Mouse (Mus musculus) layer of hippocampus, postnatal 25 days (tissue): ENCODE data around the gene Kif24. TPM values are rescaled to one million over a fixed set of nuclear protein-coding genes. Genes with fewer than 3 reads are reported as not detected.

Experiments used
- DNase-seq, 2 experiments: peaks; one replicate each; pipeline ENCODE4 v3.0.0; 2022; ENCODE audit warnings: mixed read lengths in 2 of 2, low spot score in 1 of 2; ENCODE audit errors: extremely low spot score in 1 of 2
- total RNA-seq, 2 experiments: library from RNA; stranded (reverse); gene quantifications; 2 replicates each; pipeline ENCODE4 v1.2.3; 2021

Gene Kif24
- total RNA-seq, 2 experiments from 2014 or later = 1.0 to 1.5 TPM

DNA sequence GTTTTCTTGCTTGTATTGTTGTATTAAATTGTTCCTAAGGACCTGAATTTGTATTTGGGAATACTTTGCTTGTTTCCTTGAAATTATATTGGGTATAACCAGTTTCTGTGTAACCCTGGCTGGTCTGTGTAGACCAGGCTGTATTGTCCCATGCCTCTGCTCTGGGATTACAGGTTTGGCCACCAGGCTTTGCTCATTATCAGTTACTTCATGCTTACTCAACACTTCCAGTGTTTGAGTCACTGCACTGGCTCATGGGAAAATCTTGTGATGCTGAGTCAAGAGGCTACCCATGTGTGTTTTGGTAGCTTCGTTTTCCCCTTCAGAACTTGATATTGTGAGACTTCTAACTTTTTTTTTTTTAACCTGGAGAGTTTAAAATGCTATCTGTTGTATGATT lies 111.4 kb downstream of the Kif24 start:
- no peak for DNase-seq

DNA sequence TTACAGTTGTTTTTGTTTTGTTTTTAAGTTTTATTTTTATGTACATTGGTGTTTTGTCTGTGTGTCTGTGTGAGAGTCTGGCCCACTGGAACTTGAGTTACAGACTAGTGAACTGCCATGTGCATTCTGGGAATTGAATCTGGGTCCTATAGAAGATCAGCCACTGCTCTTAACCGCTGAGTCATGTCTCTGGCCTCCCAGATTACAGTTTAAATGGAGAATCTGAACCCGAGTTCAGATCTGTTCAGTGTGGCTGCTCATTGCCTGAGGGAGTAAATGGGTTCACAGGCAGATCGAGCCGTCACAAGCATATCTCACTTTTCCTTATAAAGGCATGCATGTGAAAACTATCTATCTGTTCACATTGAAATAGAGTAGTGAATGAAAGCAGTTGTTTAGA lies 111.9 kb downstream of the Kif24 start:
- DNase-seq = no peak

DNA sequence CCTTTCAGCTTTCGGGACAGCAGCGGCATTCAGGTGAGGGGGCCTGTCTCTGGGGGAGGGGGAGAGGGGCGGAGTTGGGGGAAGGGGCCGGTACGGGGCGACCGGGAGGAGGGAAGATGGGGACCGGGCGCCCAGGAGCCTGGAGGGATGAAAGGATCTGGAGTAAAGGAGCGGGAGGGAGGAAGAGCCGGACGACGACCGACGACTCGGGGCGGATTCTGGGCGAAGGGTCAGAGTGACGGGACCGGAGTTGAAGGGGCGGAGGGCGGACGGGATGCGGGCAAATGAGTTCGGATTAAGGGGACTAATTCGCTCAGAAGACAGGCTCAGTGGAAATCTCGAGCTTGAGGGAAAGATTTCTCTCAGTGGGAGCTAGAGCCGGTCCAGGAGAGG lies 115.5 kb downstream of the Kif24 start:
- no peak for DNase-seq

DNA sequence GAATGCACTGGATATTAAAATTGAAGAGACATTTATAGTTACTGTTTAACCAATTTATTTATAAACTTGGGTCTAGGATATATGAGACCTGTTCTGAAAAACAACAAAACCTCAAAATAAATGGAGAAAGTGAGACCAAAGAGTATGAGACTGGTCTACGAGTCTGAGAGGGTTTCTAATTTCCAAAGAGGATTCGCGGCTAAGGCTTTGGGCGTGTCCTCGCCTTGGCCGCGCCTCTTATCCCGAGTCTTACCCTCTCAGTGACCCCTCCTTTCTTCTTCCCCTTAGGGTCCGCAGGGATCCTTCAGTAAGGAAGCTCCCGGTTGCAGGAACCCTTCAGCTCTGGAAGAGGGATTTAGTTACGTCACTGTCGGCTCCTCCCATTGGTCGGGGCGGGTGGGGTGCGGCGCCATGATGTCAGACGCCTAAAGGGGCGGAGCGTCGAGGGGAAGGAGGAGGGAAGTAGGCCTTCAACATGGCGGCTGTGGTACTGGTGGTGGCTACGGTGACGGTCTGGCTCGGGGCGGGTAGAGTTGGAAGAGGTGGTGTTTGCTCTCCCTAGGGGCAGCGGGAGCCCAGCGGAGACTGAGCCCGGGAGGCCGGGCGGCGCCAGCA lies 116.0 kb downstream of the Kif24 start, which contains the start of gene Ubap1:
Ubap1 (plus strand) TSS at position 413 of the 615 bp plus-strand sequence.
- peak; percentile 80 to 82 for DNase-seq

DNA sequence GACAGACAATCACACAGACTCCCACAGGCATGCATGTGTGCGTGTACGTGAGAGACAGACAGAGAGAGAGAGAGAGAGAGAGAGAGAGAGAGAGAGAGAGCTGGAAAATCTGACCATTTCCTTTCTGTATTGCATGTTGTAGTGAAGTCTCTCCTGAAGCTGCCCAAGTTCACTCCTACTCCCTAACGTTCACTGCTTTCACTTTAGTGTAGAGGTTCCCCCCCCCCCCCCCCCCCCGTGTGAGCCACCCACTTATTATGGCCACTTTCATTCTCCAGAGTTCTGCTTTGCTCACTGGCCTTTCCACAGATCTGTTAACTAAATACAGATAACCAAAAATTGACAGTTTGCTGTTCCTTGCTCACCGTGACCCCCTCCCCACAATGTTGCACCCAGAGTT lies 116.8 kb downstream of the Kif24 start:
- no peak for DNase-seq

DNA sequence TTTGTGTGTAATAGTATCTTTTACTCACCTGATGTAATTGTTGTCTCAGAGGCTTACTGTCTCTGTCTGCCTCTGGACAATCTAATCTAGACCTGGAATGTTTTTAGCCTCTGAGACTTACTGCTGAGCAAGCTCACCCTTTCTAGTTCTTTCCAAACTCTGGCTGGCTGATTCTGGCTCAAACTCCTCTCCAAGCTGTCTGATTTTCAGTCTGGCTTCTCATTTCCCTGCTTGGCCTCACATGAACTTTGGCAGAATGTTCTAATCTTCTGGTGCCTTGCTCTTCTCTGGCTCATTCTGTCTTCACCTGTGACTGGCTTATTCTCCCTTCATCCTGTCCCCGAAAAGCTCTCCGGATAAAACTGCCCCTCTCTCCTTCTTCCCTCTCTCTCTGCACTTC lies 118.7 kb downstream of the Kif24 start:
- no peak for DNase-seq

DNA sequence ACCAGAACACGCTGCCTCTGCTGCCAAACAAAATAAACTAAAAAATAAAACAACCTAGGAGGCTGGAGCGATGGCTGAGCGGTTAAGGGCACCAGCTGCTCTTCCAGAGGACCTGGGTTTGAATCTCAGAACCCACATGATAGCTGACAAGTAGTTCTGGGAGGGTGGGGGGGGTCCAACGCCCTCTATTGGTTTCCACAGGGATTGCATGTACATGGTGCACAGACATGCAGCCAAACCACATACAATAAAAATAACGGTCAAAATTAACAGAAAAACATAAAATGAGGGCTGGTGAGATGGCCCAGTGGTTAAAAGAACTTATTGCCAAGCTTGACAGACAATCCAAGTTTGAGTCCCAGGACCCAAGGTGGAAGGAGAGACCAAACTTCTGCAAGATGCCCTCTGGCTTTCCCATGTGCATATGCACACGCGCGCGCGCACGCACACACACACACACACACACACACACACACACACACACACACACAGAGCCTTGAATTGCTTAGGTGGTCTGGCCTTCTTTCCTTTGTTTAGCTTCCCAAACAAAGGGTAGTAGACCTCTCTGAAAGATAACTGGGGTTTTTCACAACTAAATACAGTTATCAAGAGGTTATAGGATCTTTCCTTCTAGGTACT lies 123.7 kb downstream of the Kif24 start:
- no peak for DNase-seq

Other genes starting within 250 kb of the Kif24 start
- gene Ubap2, start 189.7 kb downstream of the Kif24 start, total RNA-seq = 10 to 100 TPM; 40.5 to 48.3 TPM
- 10 to 100 TPM; 45.8 to 49.6 TPM for gene Dcaf12, start 150.0 kb downstream of the Kif24 start, total RNA-seq
- 10 to 100 TPM; 41.4 to 42.1 TPM for gene Ubap1, start 115.9 kb downstream of the Kif24 start, total RNA-seq
- gene Nudt2, start 264 bp upstream of the Kif24 start, total RNA-seq = 10 to 100 TPM; 27.4 to 31.4 TPM
- gene AI464131, start 38.2 kb upstream of the Kif24 start, total RNA-seq = 10 to 100 TPM; 32.4 to 33.3 TPM
- gene 1110017D15Rik, start 52.4 kb upstream of the Kif24 start, total RNA-seq = 1 to 10 TPM; 4.5 to 7.0 TPM
- 100 to 1,000 TPM; 159 to 165 TPM for gene Fam219a, start 104.7 kb upstream of the Kif24 start, total RNA-seq
- 10 to 100 TPM in 1 of 2 experiments, 1 to 10 TPM in 1; 7.1 to 11.2 TPM for gene Dnaic1, start 104.9 kb upstream of the Kif24 start, total RNA-seq
- 10 to 100 TPM; 62.1 to 66.9 TPM for gene Enho, start 175.4 kb upstream of the Kif24 start, total RNA-seq
- 10 to 100 TPM; 89.6 to 96.1 TPM for gene Cntfr, start 232.2 kb upstream of the Kif24 start, total RNA-seq
- gene Il11ra1, start 235.1 kb upstream of the Kif24 start, total RNA-seq = 10 to 100 TPM; 40.0 to 44.8 TPM
- 10 to 100 TPM; 27.7 to 33.6 TPM for gene Rpp25l, start 248.6 kb upstream of the Kif24 start, total RNA-seq